ENCODE assay signal across 11 mouse cellular contexts in genomic region chr3:53291945-53292344, GRCm38 (mm10).
"Had no signal": no experiment of that assay in that cellular context is flagged by ENCODE, and none has a peak within 500 bp of the region (broad histone marks: within the 10 kb centered on the region; RNA-seq: fewer than 3 reads in every experiment).

No protein-coding gene starts in this region.

- H3K4me1 ChIP-seq: midbrain, embryonic 12.5 days; stomach, embryonic 15.5 days had no signal

- H3K9ac ChIP-seq: liver, embryonic 14.5 days; midbrain, embryonic 12.5 days; stomach, embryonic 15.5 days had no signal

- ATAC-seq: lung, postnatal 0 days had no signal

- H3K27ac ChIP-seq: left cerebral cortex, adult 2 months; liver, embryonic 14.5 days; midbrain, embryonic 12.5 days had no signal

- DNase-seq: kidney, adult 2 months; kidney, postnatal 10 days; lung, adult 18-20 months; lung, postnatal 4 days; right cerebral cortex, postnatal 14 days; thymus, postnatal 4 days had no signal

- H3K27me3 ChIP-seq: midbrain, embryonic 12.5 days; stomach, embryonic 15.5 days had no signal

- H3K36me3 ChIP-seq: midbrain, embryonic 12.5 days; stomach, embryonic 15.5 days had no signal

- H3K9me3 ChIP-seq: midbrain, embryonic 12.5 days; stomach, embryonic 15.5 days had no signal

- H3K4me3 ChIP-seq: left cerebral cortex, adult 2 months; midbrain, embryonic 12.5 days; stomach, embryonic 15.5 days had no signal

- H3K4me2 ChIP-seq: midbrain, embryonic 12.5 days; stomach, embryonic 15.5 days had no signal
